Mouse (Mus musculus): ENCODE measurements around the gene Mettl7b.

DNA sequence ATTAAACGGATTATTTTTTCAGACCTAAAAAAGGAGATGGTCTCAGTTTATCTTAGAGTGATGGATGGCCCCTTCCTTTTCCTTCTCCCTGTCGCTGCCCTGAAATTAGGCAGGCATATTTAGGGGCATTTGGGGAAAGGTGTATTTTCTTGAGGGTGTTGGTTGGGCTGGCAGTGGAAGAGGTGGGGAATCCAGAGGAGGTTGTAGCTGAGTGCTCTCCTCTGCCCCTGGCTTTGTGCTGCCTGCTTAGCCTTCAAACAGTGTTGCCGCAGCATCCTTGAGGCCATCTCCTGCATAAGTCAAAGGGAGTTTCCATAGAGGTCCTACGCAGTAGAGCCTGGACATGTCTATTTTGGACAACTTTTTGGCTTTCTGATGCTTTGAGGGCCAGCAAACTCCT lies 48.0 kb downstream of the Mettl7b start:
- TF ChIP-seq CTCF (IDR thresholded peaks at IDR 0.05; ENCODE audit: low read depth) (no peak), EP300 (optimal IDR thresholded peaks at IDR 0.05) (no peak)
